Mouse (Mus musculus): ENCODE results near the gene Rrbp1. TPM values are rescaled to one million over a fixed set of nuclear protein-coding genes. Genes with fewer than 3 reads are reported as not detected.

The Rrbp1 gene
- polyA plus RNA-seq, 1 experiment: 386 TPM

GRCm38 (mm10) chr2:143969260-143969659, 41.8 kb downstream of the Rrbp1 start:
- H3K9me3 ChIP-seq: no peaks in the 10 kb centered on the region
- no peaks in the 10 kb centered on the region for H3K27me3 ChIP-seq (replicated peaks)
- peaks cover 99% of the 10 kb centered on the region for H3K36me3 ChIP-seq (replicated peaks; ENCODE audit: low read length)
- H3K4me1 ChIP-seq: peaks cover 22% of the 10 kb centered on the region
- TF ChIP-seq GATA1 (IDR thresholded peaks at IDR 0.05; ENCODE audit: borderline replicate concordance, low read length) (no peak), FLI1 (IDR thresholded peaks at IDR 0.05; ENCODE audit: low read length) (no peak)
- H3K4me3 ChIP-seq (replicated peaks): no peak overlapping the region

DNA sequence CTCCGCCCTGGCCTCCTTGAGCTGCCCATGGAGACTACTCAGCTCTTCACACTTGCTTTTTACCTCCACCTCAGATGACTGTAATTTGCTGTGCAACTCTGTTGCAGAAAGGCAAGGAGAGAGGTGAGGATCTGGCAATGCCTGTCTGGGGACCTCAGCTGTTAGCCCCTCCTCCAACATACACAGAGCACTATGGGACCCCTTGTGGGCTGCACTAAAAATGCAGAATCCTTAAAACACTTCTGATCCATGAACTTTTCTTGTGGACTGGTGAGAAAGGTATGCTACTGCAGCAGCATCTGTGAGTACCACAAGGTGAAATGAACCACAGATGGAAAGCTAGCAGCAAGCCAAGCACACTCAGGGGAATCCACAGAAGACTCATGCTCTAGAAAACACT, 47.7 kb downstream of the Rrbp1 start:
- no peak for TF ChIP-seq FLI1 (IDR thresholded peaks at IDR 0.05; ENCODE audit: low read length)
- H3K36me3 ChIP-seq (replicated peaks; ENCODE audit: low read length): peaks cover 85% of the 10 kb centered on the region

DNA sequence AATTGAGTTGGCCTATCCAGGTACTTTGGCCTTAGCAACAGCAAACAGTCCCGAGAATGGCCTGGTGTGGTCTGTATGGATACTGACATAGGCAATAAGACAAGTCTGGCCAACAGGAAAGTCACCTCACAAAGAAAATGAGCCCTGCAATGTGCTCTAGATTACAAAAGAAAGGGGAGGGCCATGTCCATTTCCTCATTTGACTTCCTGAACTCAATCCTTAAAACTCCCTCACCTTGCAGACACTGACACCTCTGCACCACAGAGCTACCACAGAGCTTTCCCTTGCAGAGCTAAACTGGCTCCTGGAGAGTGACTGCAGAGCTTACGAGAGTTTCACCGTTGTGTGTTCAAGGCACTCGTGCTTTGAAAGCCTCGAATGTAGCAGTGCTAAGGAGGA, 48.9 kb downstream of the Rrbp1 start:
- TF ChIP-seq GATA1 (IDR thresholded peaks at IDR 0.05; ENCODE audit: borderline replicate concordance, low read length): no peak
- no peak for TF ChIP-seq FLI1 (IDR thresholded peaks at IDR 0.05; ENCODE audit: low read length)
- Histone ChIP-seq H3K36me3 (replicated peaks; ENCODE audit: low read length) (peaks cover 85% of the 10 kb centered on the region), H3K27me3 (replicated peaks) (no peaks in the 10 kb centered on the region), H3K4me1 (peaks cover 22% of the 10 kb centered on the region), H3K9me3 (no peaks in the 10 kb centered on the region), H3K4me3 (replicated peaks) (no peak overlapping the region)

More for the DNA sequence above, 47.7 kb downstream of the Rrbp1 start:
- Histone ChIP-seq H3K4me3 (replicated peaks) (no peak overlapping the region), H3K9me3 (no peaks in the 10 kb centered on the region), H3K4me1 (peaks cover 19% of the 10 kb centered on the region), H3K27me3 (replicated peaks) (no peaks in the 10 kb centered on the region)

GRCm38 (mm10) chr2:143955746-143956145, 55.3 kb downstream of the Rrbp1 start:
- peaks cover 85% of the 10 kb centered on the region for H3K36me3 ChIP-seq (replicated peaks; ENCODE audit: low read length)
- H3K4me3 ChIP-seq (replicated peaks): no peak overlapping the region
- TF ChIP-seq FLI1 (IDR thresholded peaks at IDR 0.05; ENCODE audit: low read length) (no peak), GATA1 (IDR thresholded peaks at IDR 0.05; ENCODE audit: borderline replicate concordance, low read length) (no peak)
- H3K4me1 ChIP-seq: peaks cover 30% of the 10 kb centered on the region
- no peaks in the 10 kb centered on the region for H3K27me3 ChIP-seq (replicated peaks)
- no peaks in the 10 kb centered on the region for H3K9me3 ChIP-seq

DNA sequence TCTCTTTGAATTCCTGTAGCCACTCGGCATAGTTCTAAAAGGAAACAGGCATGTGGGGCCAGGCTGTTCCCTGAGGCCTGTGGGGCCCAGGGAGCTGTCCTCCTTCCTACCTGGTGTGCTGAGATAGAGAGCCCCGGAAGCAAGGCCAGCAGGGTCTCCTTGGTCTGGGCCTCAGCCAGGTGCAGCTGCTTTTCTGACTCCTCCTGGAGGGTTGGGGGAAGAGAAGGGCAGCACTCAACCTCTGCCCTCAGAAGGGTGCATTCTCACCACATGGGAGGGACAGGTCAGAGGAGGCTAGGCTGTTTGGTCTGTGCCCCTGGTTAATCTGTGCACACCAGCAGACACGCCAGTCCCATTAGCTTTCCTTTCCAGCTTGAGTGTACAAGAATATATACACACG, 56.1 kb downstream of the Rrbp1 start:
- Histone ChIP-seq H3K36me3 (replicated peaks; ENCODE audit: low read length) (peaks cover 88% of the 10 kb centered on the region), H3K4me1 (peaks cover 30% of the 10 kb centered on the region), H3K4me3 (replicated peaks) (no peak overlapping the region), H3K27me3 (replicated peaks) (no peaks in the 10 kb centered on the region), H3K9me3 (no peaks in the 10 kb centered on the region)
- TF ChIP-seq FLI1 (IDR thresholded peaks at IDR 0.05; ENCODE audit: low read length) (no peak), GATA1 (IDR thresholded peaks at IDR 0.05; ENCODE audit: borderline replicate concordance, low read length) (no peak)

GRCm38 (mm10) chr2:143953944-143954343, 57.1 kb downstream of the Rrbp1 start:
- TF ChIP-seq FLI1 (IDR thresholded peaks at IDR 0.05; ENCODE audit: low read length) (no peak), GATA1 (IDR thresholded peaks at IDR 0.05; ENCODE audit: borderline replicate concordance, low read length) (no peak)
- Histone ChIP-seq H3K4me1 (peaks cover 30% of the 10 kb centered on the region), H3K36me3 (replicated peaks; ENCODE audit: low read length) (peaks cover 93% of the 10 kb centered on the region), H3K9me3 (no peaks in the 10 kb centered on the region), H3K27me3 (replicated peaks) (no peaks in the 10 kb centered on the region), H3K4me3 (replicated peaks) (no peak overlapping the region)

GRCm38 (mm10) chr2:143951546-143952315, 59.3 kb downstream of the Rrbp1 start:
- no peaks in the 10 kb centered on the region for H3K9me3 ChIP-seq
- peaks cover 26% of the 10 kb centered on the region for H3K4me1 ChIP-seq
- H3K27me3 ChIP-seq (replicated peaks): no peaks in the 10 kb centered on the region
- TF ChIP-seq FLI1 (IDR thresholded peaks at IDR 0.05; ENCODE audit: low read length) (no peak), GATA1 (IDR thresholded peaks at IDR 0.05; ENCODE audit: borderline replicate concordance, low read length) (no peak)
- H3K4me3 ChIP-seq (replicated peaks): no peak overlapping the region
- peaks cover 100% of the 10 kb centered on the region for H3K36me3 ChIP-seq (replicated peaks; ENCODE audit: low read length)

- TF ChIP-seq FLI1 (IDR thresholded peaks at IDR 0.05; ENCODE audit: low read length) (no peak), GATA1 (IDR thresholded peaks at IDR 0.05; ENCODE audit: borderline replicate concordance, low read length) (no peak)
- Histone ChIP-seq H3K36me3 (replicated peaks; ENCODE audit: low read length) (peaks cover 100% of the 10 kb centered on the region), H3K4me3 (replicated peaks) (no peak overlapping the region)
These were observed 60.0 kb downstream of the Rrbp1 start for GRCm38 (mm10) chr2:143951028-143951420.

GRCm38 (mm10) chr2:143950290-143951027, 60.6 kb downstream of the Rrbp1 start:
- H3K36me3 ChIP-seq (replicated peaks; ENCODE audit: low read length): peaks cover 100% of the 10 kb centered on the region
- TF ChIP-seq FLI1 (IDR thresholded peaks at IDR 0.05; ENCODE audit: low read length): no peak
- no peak for TF ChIP-seq GATA1 (IDR thresholded peaks at IDR 0.05; ENCODE audit: borderline replicate concordance, low read length)

More at GRCm38 (mm10) chr2:143951028-143951420, 60.0 kb downstream of the Rrbp1 start:
- Histone ChIP-seq H3K27me3 (replicated peaks) (no peaks in the 10 kb centered on the region), H3K9me3 (no peaks in the 10 kb centered on the region), H3K4me1 (peaks cover 28% of the 10 kb centered on the region)

GRCm38 (mm10) chr2:143949217-143949616, 61.8 kb downstream of the Rrbp1 start:
- Histone ChIP-seq H3K9me3 (no peaks in the 10 kb centered on the region), H3K4me1 (peaks cover 37% of the 10 kb centered on the region), H3K27me3 (replicated peaks) (no peaks in the 10 kb centered on the region), H3K36me3 (replicated peaks; ENCODE audit: low read length) (peaks cover 100% of the 10 kb centered on the region), H3K4me3 (replicated peaks) (no peak overlapping the region)
- TF ChIP-seq GATA1 (IDR thresholded peaks at IDR 0.05; ENCODE audit: borderline replicate concordance, low read length) (no peak), FLI1 (IDR thresholded peaks at IDR 0.05; ENCODE audit: low read length) (no peak)

More at GRCm38 (mm10) chr2:143950290-143951027, 60.6 kb downstream of the Rrbp1 start:
- H3K27me3 ChIP-seq (replicated peaks): no peaks in the 10 kb centered on the region
- H3K9me3 ChIP-seq: no peaks in the 10 kb centered on the region
- no peak overlapping the region for H3K4me3 ChIP-seq (replicated peaks)
- peaks cover 33% of the 10 kb centered on the region for H3K4me1 ChIP-seq
